Mouse (Mus musculus): ENCODE data around the gene Kirrel.
"Not testable (repeated sequence)": the region's sequence is repeated elsewhere in the genome, so short reads cannot be mapped to it uniquely, and the experiment has no call there.

Kirrel gene

GRCm38 (mm10) chr3:87134951-87135350 lies 39.6 kb downstream of the Kirrel start:
- CTCF ChIA-PET, result no interaction called here

GRCm38 (mm10) chr3:87131694-87132347 lies 42.7 kb downstream of the Kirrel start:
- CTCF ChIA-PET, result no interaction called here

GRCm38 (mm10) chr3:87130933-87131332 lies 43.6 kb downstream of the Kirrel start:
- CTCF ChIA-PET, result no interaction called here

GRCm38 (mm10) chr3:87123795-87124194 lies 50.8 kb downstream of the Kirrel start:
- CTCF ChIA-PET, result no interaction called here

- CTCF ChIA-PET, result no interaction called here
These were observed 56.3 kb downstream of the Kirrel start for GRCm38 (mm10) chr3:87118214-87118613.

- CTCF ChIA-PET, result no interaction called here
These were observed 56.9 kb downstream of the Kirrel start for GRCm38 (mm10) chr3:87117632-87118031.

DNA sequence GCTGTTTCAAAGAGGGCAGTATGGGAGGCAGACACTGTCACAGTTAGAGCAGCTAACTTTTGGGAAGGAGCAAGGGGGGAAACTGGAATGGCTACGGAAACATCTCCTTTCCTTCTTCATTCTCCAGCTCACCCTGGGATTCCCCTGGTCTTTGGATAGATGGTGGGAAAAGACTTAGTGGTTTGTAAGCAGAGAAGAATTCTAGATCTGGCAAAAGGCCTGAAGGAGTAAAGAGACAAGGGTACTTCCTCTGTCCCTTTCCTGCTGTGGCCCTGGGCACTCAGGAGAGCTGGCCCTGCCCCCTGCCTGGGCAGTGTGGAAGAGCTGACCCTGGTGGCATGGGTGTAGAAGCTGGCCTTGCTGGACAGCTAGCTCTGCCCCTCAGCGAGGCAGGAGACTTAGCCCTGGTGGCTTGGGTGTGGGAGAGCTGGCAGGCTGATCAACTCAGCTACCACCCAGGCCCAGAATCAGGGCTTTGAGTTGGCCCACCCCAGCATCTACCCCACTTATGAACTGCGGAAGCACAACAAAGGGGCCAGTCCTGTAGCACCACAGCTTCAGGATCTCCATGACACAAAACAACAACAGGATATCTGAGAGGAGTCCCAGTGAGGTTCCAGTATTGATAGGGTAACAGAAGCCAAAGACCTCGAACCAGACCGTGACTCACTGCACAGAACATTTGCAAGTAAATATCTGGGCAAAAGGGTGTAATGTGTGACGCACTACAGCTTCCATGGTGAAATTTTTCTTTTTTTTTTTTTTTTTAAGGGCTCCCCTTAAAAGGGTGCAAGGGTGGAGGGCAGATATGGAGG lies 58.6 kb downstream of the Kirrel start:
- CTCF ChIA-PET, result no interaction called here

DNA sequence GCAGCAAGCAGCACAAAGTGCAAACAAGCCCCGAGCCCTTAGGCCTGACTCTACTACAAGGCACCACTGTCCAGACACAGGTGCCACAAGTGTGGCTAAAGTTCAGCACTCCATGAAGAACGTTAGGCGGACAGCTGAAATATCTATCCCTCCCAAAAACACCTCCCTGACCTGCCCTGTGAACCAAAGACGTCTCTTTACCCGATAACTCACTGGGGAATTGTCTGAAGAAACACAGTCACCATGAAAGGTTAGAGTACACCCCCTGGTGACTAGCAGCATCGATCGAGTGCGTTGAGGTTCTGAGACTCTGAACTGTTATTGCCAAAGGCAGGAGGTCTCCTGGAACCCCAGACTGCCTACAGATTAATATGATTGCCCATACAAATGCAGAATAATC lies 59.3 kb downstream of the Kirrel start:
- CTCF ChIA-PET, result no interaction called here

DNA sequence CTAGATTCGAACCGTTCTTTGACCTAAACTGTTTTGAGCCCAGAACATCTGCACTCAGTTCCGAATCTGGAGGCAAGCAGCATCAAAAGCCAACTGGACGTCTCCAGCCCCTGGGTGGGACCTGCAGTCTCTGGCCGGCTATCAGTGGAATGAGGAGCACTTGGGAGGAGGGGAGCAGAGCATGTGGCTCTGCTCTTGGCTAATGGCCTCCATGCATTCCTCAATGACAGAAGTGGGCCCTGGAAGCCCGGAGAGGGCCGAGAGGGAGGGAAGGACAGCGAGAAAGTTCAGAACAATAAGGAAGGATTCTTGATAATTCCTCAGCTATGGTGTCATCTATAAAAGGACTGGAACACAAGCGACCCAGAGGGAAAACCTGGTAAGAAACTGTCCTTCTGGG lies 59.7 kb downstream of the Kirrel start:
- CTCF ChIA-PET, result no interaction called here

GRCm38 (mm10) chr3:87113881-87114280 lies 60.7 kb downstream of the Kirrel start:
- CTCF ChIA-PET, result not testable (repeated sequence)

GRCm38 (mm10) chr3:87112264-87112663 lies 62.3 kb downstream of the Kirrel start:
- CTCF ChIA-PET, result no interaction called here

- CTCF ChIA-PET, result no interaction called here
These were observed 69.7 kb downstream of the Kirrel start for GRCm38 (mm10) chr3:87104856-87105255.

DNA sequence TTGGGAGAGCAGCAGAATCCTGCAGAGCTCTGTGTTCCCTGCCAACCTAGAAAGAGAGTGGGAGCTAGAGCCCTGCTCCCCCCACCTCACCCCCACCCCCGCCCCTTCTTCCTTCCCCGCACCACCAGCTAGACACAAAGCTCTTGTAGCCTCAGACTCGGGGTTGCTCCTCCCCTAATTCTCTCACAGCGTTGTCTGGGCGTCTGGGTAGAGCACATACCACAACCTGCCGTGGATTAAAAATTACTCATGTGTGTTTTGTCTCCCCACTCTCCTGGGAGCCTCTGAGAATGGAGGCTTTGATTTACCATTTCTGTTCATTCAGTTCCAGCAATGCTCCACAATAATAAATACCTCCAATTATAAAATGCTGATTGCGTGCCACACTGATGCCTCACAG lies 72.2 kb downstream of the Kirrel start:
- CTCF ChIA-PET, result no interaction called here

DNA sequence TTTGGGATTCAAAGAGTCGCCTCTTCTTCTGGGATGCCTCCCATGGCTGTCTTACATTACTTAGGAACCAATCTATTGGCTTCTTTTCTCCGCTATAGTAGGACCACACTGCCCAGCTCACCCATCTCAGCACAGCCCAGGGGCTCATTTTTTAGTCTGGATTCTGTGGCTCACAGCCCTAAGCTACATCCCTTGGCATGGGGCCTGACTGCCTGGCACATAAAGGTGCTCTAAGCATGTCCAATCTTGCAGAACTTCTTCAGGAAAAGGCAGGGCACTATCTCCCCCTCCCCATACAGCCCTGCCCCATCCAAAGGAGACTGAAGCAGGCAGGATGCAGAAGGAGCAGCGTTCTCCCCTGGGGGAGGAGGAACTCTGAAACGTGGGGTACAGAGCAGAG lies 73.6 kb downstream of the Kirrel start:
- CTCF ChIA-PET, result no interaction called here

- CTCF ChIA-PET, result interaction anchor here (0.5 kb wide), 1 partner anchor 313 kb away, joined by 3 read pairs; no protein-coding TSS in a partner anchor
These were observed 76.3 kb downstream of the Kirrel start for GRCm38 (mm10) chr3:87097969-87098946.

- CTCF ChIA-PET, result no interaction called here
These were observed 77.3 kb downstream of the Kirrel start for GRCm38 (mm10) chr3:87097205-87097604.

DNA sequence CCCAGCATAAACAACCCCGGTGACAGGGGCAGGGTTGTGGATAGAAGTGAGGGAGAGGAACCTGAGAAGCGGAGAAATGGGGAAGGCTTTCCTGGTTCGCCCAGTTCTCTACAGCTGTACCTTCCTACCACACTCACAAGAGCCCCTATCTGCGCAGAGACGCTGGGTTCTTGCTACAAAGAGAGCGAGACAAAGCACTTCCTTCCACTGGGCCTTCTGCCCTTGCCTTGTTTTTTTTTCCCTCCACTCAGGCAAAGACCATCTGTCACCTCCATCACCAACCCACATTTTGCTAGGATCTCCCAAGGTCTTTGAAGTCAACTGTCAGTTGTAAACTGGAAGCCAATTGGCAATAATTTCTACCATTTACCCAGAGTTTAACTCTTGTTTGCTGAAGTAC lies 80.8 kb downstream of the Kirrel start:
- CTCF ChIA-PET, result interaction anchor here (0.7 kb wide), 1 partner anchor 40 kb away, joined by 5 read pairs; no protein-coding TSS in a partner anchor

DNA sequence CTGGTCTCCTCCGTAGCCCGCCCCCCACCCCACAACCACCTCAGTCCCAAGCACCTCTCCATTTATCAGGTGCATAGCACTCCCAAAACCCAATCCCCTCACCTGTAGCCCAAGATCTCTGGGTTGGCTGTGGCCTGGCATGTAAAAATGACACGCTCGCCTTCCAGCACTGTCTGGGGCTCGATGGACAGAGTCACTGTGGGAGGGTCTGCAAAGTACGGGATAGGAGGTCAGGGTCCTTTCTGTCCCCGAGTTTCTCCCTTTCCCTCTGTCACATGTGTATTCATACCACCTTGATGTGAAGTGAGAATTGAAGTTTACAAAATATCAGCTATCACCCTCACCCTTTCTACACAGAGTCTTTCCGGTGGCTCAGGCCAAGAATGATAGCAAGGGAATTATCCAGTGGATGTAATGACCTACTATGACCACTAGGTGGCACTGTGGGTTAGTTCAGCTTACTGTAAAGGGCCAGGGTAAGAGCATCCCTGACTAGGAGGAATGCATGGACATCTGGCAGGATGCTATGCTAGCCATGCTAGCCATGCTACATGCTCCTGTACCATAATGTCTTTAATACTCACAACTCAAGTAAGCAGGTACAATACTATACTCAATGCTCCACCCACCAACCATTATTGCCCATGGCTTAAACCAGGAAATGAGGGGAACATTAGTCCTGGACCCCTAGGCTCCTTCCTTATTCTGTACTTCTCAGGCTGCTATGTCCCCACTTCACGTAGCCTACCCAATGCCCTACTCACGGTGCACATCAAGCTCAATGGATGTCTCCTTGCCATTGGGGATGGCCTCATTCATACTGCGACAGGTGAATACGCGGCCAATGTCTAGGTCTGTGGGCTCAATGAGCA lies 84.6 kb downstream of the Kirrel start:
- CTCF ChIA-PET, result interaction anchor here (1.3 kb wide), 1 partner anchor 415 kb away, joined by 3 read pairs; no protein-coding TSS in a partner anchor

- CTCF ChIA-PET, result no interaction called here
These were observed 87.4 kb downstream of the Kirrel start for GRCm38 (mm10) chr3:87087146-87087545.

- CTCF ChIA-PET, result interaction anchor here (0.5 kb wide), 1 partner anchor 164 kb away, joined by 9 read pairs; no protein-coding TSS in a partner anchor
These were observed 92.3 kb downstream of the Kirrel start for GRCm38 (mm10) chr3:87082235-87082634.

DNA sequence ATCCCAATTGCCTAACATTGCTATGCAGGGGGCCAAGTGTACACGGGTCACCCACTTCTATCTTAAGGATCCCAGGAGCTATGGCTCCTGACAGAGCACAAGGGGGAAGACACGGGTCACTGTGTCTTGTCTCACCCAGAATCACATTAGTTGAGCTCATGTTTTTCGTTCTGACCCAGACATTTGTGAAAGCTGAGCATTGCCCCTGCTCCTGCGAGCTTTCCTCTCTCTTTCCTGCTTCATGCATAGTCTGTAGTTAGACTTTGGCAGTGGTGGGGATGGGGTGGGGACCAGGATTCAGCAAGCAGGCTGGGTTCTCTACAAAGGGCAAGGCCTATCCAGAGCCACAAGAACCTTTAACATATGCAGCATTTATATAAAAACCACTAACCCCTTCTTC lies 94.8 kb downstream of the Kirrel start:
- CTCF ChIA-PET, result no interaction called here

Measured in spleen, embryonic (tissue).